Mouse (Mus musculus): Measurements from ENCODE around the gene Dand5. TPM values are rescaled to one million over a fixed set of nuclear protein-coding genes. Genes with fewer than 3 reads are reported as not detected.
A peak's percentile ranks its signal among the peaks of the same experiment; 100 is the strongest.

The Dand5 gene
- polyA plus RNA-seq, 1 experiment from 2014 or later: 6.3 TPM

DNA sequence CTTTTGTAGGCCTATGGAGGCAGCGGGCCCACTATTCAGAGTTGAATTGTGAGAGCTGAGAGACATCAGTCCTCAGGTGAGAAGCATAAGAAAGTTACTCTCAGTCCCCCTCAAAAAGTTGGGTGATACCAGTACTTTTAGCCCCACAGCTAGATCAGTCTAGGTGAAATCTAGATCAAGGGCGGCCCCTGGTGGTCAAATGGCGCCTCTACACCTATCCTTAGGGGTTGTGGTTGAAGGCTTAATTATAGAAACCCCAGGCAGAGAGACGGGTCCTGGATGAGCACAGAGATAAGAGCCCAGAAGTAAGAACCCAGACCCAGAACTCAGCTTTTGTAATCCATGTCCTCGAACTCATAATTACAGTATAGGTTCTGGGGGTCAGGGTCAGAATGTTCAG is 9.6 kb downstream of the Dand5 start:
- H3K4me2 ChIP-seq (replicated peaks): no peak overlapping the region
- H3K27me3 ChIP-seq: peaks cover 30% of the 10 kb centered on the region
- H3K4me1 ChIP-seq: peaks cover 34% of the 10 kb centered on the region
- H3K27ac ChIP-seq: no peak overlapping the region
- H3K36me3 ChIP-seq: no peaks in the 10 kb centered on the region
- ATAC-seq (ENCODE audit: low FRiP score, low read depth): no peak
- no peak overlapping the region for H3K4me3 ChIP-seq
- no peak overlapping the region for H3K9ac ChIP-seq
- H3K9me3 ChIP-seq: no peaks in the 10 kb centered on the region
- 2% methylated on average over 5 of the region's 5 CpGs for WGBS

- WGBS: 26% methylated on average over 10 of the region's 10 CpGs
- peaks cover 34% of the 10 kb centered on the region for H3K4me1 ChIP-seq
- peak overlapping the region; percentile 40 for H3K4me3 ChIP-seq
- H3K27ac ChIP-seq: no peak overlapping the region
- no peak for ATAC-seq (ENCODE audit: low FRiP score, low read depth)
- H3K36me3 ChIP-seq: no peaks in the 10 kb centered on the region
- H3K9me3 ChIP-seq: no peaks in the 10 kb centered on the region
- H3K4me2 ChIP-seq (replicated peaks): peak overlapping the region; percentile 64
- H3K9ac ChIP-seq: peak overlapping the region; percentile 54
- peaks cover 30% of the 10 kb centered on the region for H3K27me3 ChIP-seq
Measured at GRCm38 (mm10) chr8:84811303-84811702, 11.3 kb downstream of the Dand5 start.

- no peaks in the 10 kb centered on the region for H3K36me3 ChIP-seq
- peak overlapping the region; percentile 40 for H3K4me3 ChIP-seq
- peaks cover 34% of the 10 kb centered on the region for H3K4me1 ChIP-seq
- peak overlapping the region; percentile 54 for H3K9ac ChIP-seq
- peaks cover 30% of the 10 kb centered on the region for H3K27me3 ChIP-seq
- peaks cover 4% of the 10 kb centered on the region for H3K9me3 ChIP-seq
- ATAC-seq (ENCODE audit: low FRiP score, low read depth): peak; percentile 66
- H3K4me2 ChIP-seq (replicated peaks): peak overlapping the region; percentile 64
- under 1% methylated on average over 31 of the region's 32 CpGs for WGBS
- no peak overlapping the region for H3K27ac ChIP-seq
Measured at GRCm38 (mm10) chr8:84810896-84811295, 11.7 kb downstream of the Dand5 start.

- Histone ChIP-seq H3K4me2 (replicated peaks) (no peak overlapping the region), H3K36me3 (no peaks in the 10 kb centered on the region), H3K27ac (no peak overlapping the region), H3K9ac (no peak overlapping the region), H3K27me3 (peaks cover 36% of the 10 kb centered on the region), H3K9me3 (peaks cover 5% of the 10 kb centered on the region), H3K4me1 (peaks cover 25% of the 10 kb centered on the region), H3K4me3 (no peak overlapping the region)
- 73% methylated on average over 5 of the region's 5 CpGs for WGBS
- ATAC-seq (ENCODE audit: low FRiP score, low read depth): no peak
Measured at GRCm38 (mm10) chr8:84809941-84810280, 12.7 kb downstream of the Dand5 start.

DNA sequence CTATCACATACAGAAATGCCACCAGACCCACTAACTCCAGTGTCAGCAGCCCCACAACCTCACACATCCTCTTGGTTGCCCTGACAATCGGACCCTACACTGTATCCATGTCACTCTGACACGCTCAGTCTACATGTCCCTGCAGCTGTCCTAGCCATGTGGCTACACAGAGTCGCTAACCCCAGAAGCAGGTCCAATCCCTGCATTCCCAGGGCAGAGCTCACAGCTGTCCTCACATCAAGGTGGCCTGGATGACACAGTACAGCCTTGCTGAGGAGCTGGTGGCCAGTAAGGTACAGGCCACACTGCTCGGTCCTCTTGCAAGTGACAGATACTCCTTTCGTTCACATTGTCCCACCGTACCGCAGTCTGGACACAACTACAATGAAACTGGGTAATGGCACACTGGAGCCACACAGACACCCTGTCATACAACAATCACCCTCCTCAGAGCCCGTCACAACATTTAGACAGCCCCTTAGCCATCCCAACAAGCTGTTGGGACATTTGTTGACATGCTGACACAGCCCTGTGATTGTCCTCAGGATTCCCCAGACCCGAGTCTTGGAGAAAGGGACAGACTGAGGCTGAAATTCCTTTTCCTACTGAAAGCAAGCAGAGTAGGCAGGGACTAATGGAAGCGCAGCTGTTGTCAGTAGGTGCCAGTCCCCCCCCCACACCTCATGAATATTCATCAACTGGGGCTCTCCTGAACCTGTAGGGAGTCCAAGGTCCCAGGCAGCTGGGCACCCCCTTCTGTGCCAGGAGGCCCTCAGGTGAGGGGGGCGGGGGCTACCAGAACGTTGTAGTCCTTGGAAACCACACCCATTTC is 13.3 kb downstream of the Dand5 start:
- Histone ChIP-seq H3K36me3 (no peaks in the 10 kb centered on the region), H3K9me3 (peaks cover 5% of the 10 kb centered on the region), H3K27me3 (peaks cover 31% of the 10 kb centered on the region), H3K4me1 (peaks cover 21% of the 10 kb centered on the region), H3K27ac (peak overlapping the region; percentile 52; the same call in 1 of the 2 replicates), H3K9ac (no peak overlapping the region), H3K4me3 (no peak overlapping the region), H3K4me2 (replicated peaks) (no peak overlapping the region)
- no peak for ATAC-seq (ENCODE audit: low FRiP score, low read depth)
- WGBS: 61% methylated on average over 12 of the region's 12 CpGs

GRCm38 (mm10) chr8:84806031-84806430 is 16.6 kb downstream of the Dand5 start:
- Histone ChIP-seq H3K36me3 (no peaks in the 10 kb centered on the region), H3K27me3 (peaks cover 29% of the 10 kb centered on the region; the same call in 1 of the 2 replicates), H3K9me3 (peaks cover 5% of the 10 kb centered on the region), H3K27ac (no peak overlapping the region), H3K4me3 (no peak overlapping the region), H3K9ac (no peak overlapping the region), H3K4me2 (replicated peaks) (no peak overlapping the region), H3K4me1 (peaks cover 30% of the 10 kb centered on the region)
- ATAC-seq (ENCODE audit: low FRiP score, low read depth): no peak
- 94% methylated on average over 5 of the region's 5 CpGs for WGBS

GRCm38 (mm10) chr8:84799999-84800831 is 22.4 kb downstream of the Dand5 start, which contains the start of gene Nfix:
Gene Nfix (minus strand): TSS chr8:84800344.
- peak within 1 kb of the TSS; percentile 100 for H3K9ac ChIP-seq
- WGBS: 2% methylated on average over 62 of the region's 125 CpGs
- ATAC-seq (ENCODE audit: low FRiP score, low read depth): peak; percentile 43; the same call in 1 of the 2 replicates
- peak within 1 kb of the TSS; percentile 98 for H3K4me2 ChIP-seq (replicated peaks)
- peaks cover 55% of the 10 kb centered on the region for H3K27me3 ChIP-seq
- peaks cover 26% of the 10 kb centered on the region for H3K36me3 ChIP-seq
- peak within 1 kb of the TSS; percentile 95 for H3K27ac ChIP-seq
- H3K4me1 ChIP-seq: peaks cover 61% of the 10 kb centered on the region
- no peaks in the 10 kb centered on the region for H3K9me3 ChIP-seq
- peak within 1 kb of the TSS; percentile 89 for H3K4me3 ChIP-seq

- under 1% methylated on average over 82 of the region's 108 CpGs for WGBS
- Histone ChIP-seq H3K27ac (peak overlapping the region; percentile 95), H3K4me3 (peak overlapping the region; percentile 89), H3K9ac (peak overlapping the region; percentile 100), H3K9me3 (no peaks in the 10 kb centered on the region), H3K4me1 (peaks cover 70% of the 10 kb centered on the region), H3K27me3 (peaks cover 52% of the 10 kb centered on the region), H3K4me2 (replicated peaks) (peak overlapping the region; percentile 98), H3K36me3 (peaks cover 26% of the 10 kb centered on the region)
- ATAC-seq (ENCODE audit: low FRiP score, low read depth): no peak
Measured at GRCm38 (mm10) chr8:84799136-84799931, 23.3 kb downstream of the Dand5 start.

DNA sequence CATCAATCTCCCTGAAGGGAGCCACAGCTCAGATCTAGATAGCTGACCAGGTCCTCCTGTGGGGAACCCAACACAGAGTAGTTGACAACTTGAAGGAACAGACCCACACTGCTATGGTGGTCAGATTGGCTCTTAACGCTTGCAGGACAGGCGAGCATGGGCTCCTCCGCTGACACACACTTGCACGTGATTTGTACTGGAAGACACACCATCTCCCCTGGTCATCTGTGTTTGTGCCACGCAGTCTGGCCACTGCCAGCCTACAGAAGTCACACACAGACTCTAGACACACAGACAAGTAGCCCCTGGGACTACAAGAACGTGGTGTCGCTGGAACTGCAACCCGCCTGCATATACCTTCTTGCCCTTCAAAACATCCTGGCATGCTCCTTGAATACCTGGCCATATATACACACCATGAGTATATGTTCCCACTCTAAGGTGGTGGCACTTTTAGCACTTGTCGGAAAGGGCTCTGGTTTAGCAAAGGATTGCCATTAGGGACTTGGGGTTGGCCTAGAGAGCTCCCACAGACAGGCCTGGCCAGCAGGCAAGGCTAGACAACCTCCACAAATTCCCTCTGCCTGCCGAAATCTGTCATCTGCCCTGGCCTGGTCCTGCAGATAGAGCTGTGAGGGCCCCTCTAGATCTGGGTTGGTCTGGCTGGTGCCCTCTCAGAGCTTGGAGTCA is 24.0 kb downstream of the Dand5 start:
- Histone ChIP-seq H3K27me3 (peaks cover 57% of the 10 kb centered on the region), H3K4me3 (peak overlapping the region; percentile 89), H3K9me3 (no peaks in the 10 kb centered on the region), H3K27ac (peak overlapping the region; percentile 95), H3K36me3 (peaks cover 26% of the 10 kb centered on the region), H3K9ac (peak overlapping the region; percentile 100), H3K4me2 (replicated peaks) (peak overlapping the region; percentile 98), H3K4me1 (peaks cover 76% of the 10 kb centered on the region)
- 40% methylated on average over 10 of the region's 10 CpGs for WGBS
- ATAC-seq (ENCODE audit: low FRiP score, low read depth): no peak

GRCm38 (mm10) chr8:84797971-84798370 is 24.7 kb downstream of the Dand5 start:
- peaks cover 76% of the 10 kb centered on the region for H3K4me1 ChIP-seq
- H3K36me3 ChIP-seq: peaks cover 26% of the 10 kb centered on the region
- peak overlapping the region; percentile 89 for H3K4me3 ChIP-seq
- peak overlapping the region; percentile 100 for H3K9ac ChIP-seq
- H3K27me3 ChIP-seq: peaks cover 57% of the 10 kb centered on the region
- H3K27ac ChIP-seq: no peak overlapping the region
- peak overlapping the region; percentile 98 for H3K4me2 ChIP-seq (replicated peaks)
- ATAC-seq (ENCODE audit: low FRiP score, low read depth): no peak
- no peaks in the 10 kb centered on the region for H3K9me3 ChIP-seq
- 73% methylated on average over 6 of the region's 6 CpGs for WGBS

DNA sequence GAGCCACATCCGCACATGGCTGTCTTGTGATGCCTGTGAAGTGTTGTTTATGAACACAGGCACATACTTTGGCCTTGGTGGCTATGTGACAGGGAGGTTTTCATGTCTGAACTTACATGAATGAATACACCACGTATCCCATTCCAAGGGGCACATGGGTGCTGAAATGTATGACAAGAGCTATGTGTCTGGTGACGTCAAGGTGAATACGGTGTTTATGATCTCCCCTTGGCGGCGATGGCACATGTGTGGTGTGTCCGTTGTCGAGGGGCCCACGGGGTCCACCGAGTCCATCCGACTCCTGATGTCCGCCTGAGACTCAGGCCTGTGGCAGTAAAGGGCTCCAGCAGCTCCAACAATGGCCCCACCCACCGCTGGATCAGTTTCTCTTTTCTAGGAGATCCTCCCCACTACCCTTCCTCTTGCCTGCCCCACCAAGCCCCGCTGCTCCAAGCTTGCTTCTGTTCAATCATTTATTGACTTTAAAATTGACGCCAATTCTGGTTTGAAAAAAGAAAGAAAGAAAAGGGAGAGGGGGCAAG is 25.3 kb downstream of the Dand5 start:
- Histone ChIP-seq H3K4me3 (peak overlapping the region; percentile 89; the same call in 1 of the 2 replicates), H3K9ac (peak overlapping the region; percentile 100), H3K9me3 (no peaks in the 10 kb centered on the region), H3K4me2 (replicated peaks) (peak overlapping the region; percentile 98), H3K4me1 (peaks cover 76% of the 10 kb centered on the region), H3K27me3 (peaks cover 55% of the 10 kb centered on the region), H3K27ac (no peak overlapping the region), H3K36me3 (peaks cover 26% of the 10 kb centered on the region)
- no peak for ATAC-seq (ENCODE audit: low FRiP score, low read depth)
- WGBS: 71% methylated on average over 15 of the region's 15 CpGs

Data from limb, embryonic 13.5 days (tissue).